Mouse (Mus musculus) erythroblast, embryonic 14.5 days (primary cell): Measurements from ENCODE around the gene Mfsd1.

Experiments used
- GATA1 ChIP-seq: IDR thresholded peaks from 2 replicates; pipeline ENCODE4 v1.6.1; 2012; ENCODE audit warnings: low read length, inconsistent platforms, mixed read lengths
- TAL1 ChIP-seq: IDR thresholded peaks from 3 replicates; pipeline ENCODE4 v1.6.1; 2012; ENCODE audit warnings: low read length, inconsistent platforms, mixed read lengths

DNA sequence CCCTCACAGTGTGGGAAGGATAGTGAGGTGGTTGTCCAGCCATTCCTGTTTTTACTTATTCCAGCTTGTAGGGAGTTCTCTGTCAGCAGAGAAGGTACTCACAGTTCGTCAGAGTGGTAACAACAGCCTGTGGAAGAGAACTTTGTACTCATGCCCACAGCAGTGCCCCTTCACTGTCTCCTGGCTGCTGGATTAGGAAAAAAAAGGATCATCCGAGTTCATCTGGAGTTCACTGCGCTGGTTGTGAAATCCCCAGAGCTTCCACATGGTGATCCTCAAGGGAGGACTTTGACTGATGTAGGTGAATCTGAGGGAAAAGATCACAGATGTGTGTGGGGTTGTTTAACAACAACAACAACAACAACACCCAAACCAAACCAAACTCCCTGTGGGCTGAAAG lies 31.3 kb upstream of the Mfsd1 start:
- no peak for TF ChIP-seq TAL1
- TF ChIP-seq GATA1, result no peak
